Mouse (Mus musculus): ENCODE data around the gene Tubb4b. TPM values are rescaled to one million over a fixed set of nuclear protein-coding genes. Genes with fewer than 3 reads are reported as not detected.

Tubb4b gene
- total and polyA plus RNA-seq, 3 experiments, result 356 to 592 (median 520) TPM

- Histone ChIP-seq H3K4me2 (ENCODE audit: insufficient read depth, low read depth, poor library complexity, severe bottlenecking) (no peak overlapping the region), H3K9ac (ENCODE audit: insufficient read depth, low read depth) (no peak overlapping the region), H3K27me3 (replicated peaks) (no peaks in the 10 kb centered on the region), H3K4me3 (replicated peaks in 1 of 3; ENCODE audit: low read depth in 2 of 3, low read length in 2 of 3, poor library complexity in 1 of 3) (no peak overlapping the region), H3K9me3 (replicated peaks; ENCODE audit: low read length) (no peaks in the 10 kb centered on the region), H3K4me1 (ENCODE audit: control insufficient read depth in 1 of 2, insufficient read depth in 2 of 2) (peaks cover 9 to 18% of the 10 kb centered on the region in 2 experiments; a peak in 3 of 4 replicates), H3K79me2 (replicated peaks; ENCODE audit: control insufficient read depth, extremely low read depth, insufficient read depth, poor library complexity, severe bottlenecking) (peaks cover 9% of the 10 kb centered on the region), H3K27ac (ENCODE audit: insufficient read depth, low read depth) (no peak overlapping the region), H3K36me3 (replicated peaks in 1 of 2; ENCODE audit: control insufficient read depth in 1 of 2, insufficient read depth in 1 of 2, low read length in 1 of 2) (peaks cover 22 to 26% of the 10 kb centered on the region in 2 experiments)
- dilution Hi-C loops (cut with MboI; ENCODE audit: extremely low pct_ligation_motif_present, extremely low pct_unique_long_range_greater_than_20kb, low sequenced_read_pairs) (no loop called here), in situ Hi-C loops (cut with MboI; ENCODE audit: low pct_ligation_motif_present, low pct_unique_long_range_greater_than_20kb, low sequenced_read_pairs) (no loop called here)
- no peak for DNase-seq (ENCODE audit: extremely low read depth)
- TF ChIP-seq TCF12 (IDR thresholded peaks at IDR 0.05; ENCODE audit: low read depth, low read length) (no peak), USF2 (conservative IDR thresholded peaks at IDR 0.05; ENCODE audit: low read depth, low read length) (no peak), USF1 (IDR thresholded peaks at IDR 0.05; ENCODE audit: low read depth, low read length) (no peak), POLR2A (IDR thresholded peaks at IDR 0.05; ENCODE audit: low read depth, low read length) (peak; percentile 47; the same call in 1 of the 2 replicates), RCOR1 (conservative IDR thresholded peaks at IDR 0.05; ENCODE audit: low read depth, low read length) (no peak), ZNF384 (IDR thresholded peaks at IDR 0.05; ENCODE audit: low read depth, low read length) (no peak), CHD2 (IDR thresholded peaks at IDR 0.05; ENCODE audit: low read length) (peak; percentile 65; the same call in 1 of the 2 replicates), POLR2AphosphoS2 (IDR thresholded peaks at IDR 0.05; ENCODE audit: low read depth, low read length) (peak; percentile 97), GABPA (IDR thresholded peaks at IDR 0.05; ENCODE audit: insufficient replicate concordance, low read depth, low read length) (no peak), ZMIZ1 (IDR thresholded peaks at IDR 0.05; ENCODE audit: low read depth, low read length) (peak; percentile 68), ZC3H11A (IDR thresholded peaks at IDR 0.05; ENCODE audit: low read depth, low read length) (no peak), MEF2A (IDR thresholded peaks at IDR 0.05; ENCODE audit: borderline replicate concordance, low read depth, low read length) (no peak), BHLHE40 (IDR thresholded peaks at IDR 0.05; ENCODE audit: low read depth, low read length) (no peak)
These were observed 3.1 kb downstream of the Tubb4b start for GRCm38 (mm10) chr2:25221331-25221772.

GRCm38 (mm10) chr2:25218445-25218844, 6.1 kb downstream of the Tubb4b start, which contains the start of gene Fam166a:
Fam166a (plus strand) TSS chr2:25218745.
- H3K4me2 ChIP-seq (ENCODE audit: insufficient read depth, low read depth, poor library complexity, severe bottlenecking), result no peak within 1 kb of the TSS
- dilution Hi-C loops (cut with MboI; ENCODE audit: extremely low pct_ligation_motif_present, extremely low pct_unique_long_range_greater_than_20kb, low sequenced_read_pairs), result no loop called here
- no peak for DNase-seq (ENCODE audit: extremely low read depth)
- in situ Hi-C loops (cut with MboI; ENCODE audit: low pct_ligation_motif_present, low pct_unique_long_range_greater_than_20kb, low sequenced_read_pairs), result no loop called here
- no peak within 1 kb of the TSS for H3K4me3 ChIP-seq (replicated peaks in 1 of 3; ENCODE audit: low read depth in 2 of 3, low read length in 2 of 3, poor library complexity in 1 of 3)
- H3K9me3 ChIP-seq (replicated peaks; ENCODE audit: low read length), result no peaks in the 10 kb centered on the region
- H3K79me2 ChIP-seq (replicated peaks; ENCODE audit: control insufficient read depth, extremely low read depth, insufficient read depth, poor library complexity, severe bottlenecking), result peaks cover 5% of the 10 kb centered on the region
- H3K27me3 ChIP-seq (replicated peaks), result peaks cover 4% of the 10 kb centered on the region
- TF ChIP-seq EP300 (IDR thresholded peaks at IDR 0.05; ENCODE audit: low read length), result no peak
- TF ChIP-seq MAX (IDR thresholded peaks at IDR 0.05; ENCODE audit: low read length), result no peak
- TF ChIP-seq MXI1 (IDR thresholded peaks at IDR 0.05; ENCODE audit: low read depth, low read length), result no peak
- no peak for TF ChIP-seq ETS1 (conservative IDR thresholded peaks at IDR 0.05; ENCODE audit: low read depth, low read length)
- TF ChIP-seq ZNF384 (IDR thresholded peaks at IDR 0.05; ENCODE audit: low read depth, low read length), result no peak
- no peak for TF ChIP-seq MEF2A (IDR thresholded peaks at IDR 0.05; ENCODE audit: borderline replicate concordance, low read depth, low read length)
- TF ChIP-seq NRF1 (IDR thresholded peaks at IDR 0.05; ENCODE audit: low read depth, low read length), result no peak
- TF ChIP-seq RCOR1 (conservative IDR thresholded peaks at IDR 0.05; ENCODE audit: low read depth, low read length), result no peak
- no peak for TF ChIP-seq ZC3H11A (IDR thresholded peaks at IDR 0.05; ENCODE audit: low read depth, low read length)
- no peak for TF ChIP-seq TBP (conservative IDR thresholded peaks at IDR 0.05; ENCODE audit: low read depth, low read length)
- no peak for TF ChIP-seq E2F4 (IDR thresholded peaks at IDR 0.05; ENCODE audit: insufficient replicate concordance, low read depth, low read length)
- TF ChIP-seq TCF12 (IDR thresholded peaks at IDR 0.05; ENCODE audit: low read depth, low read length), result no peak
- TF ChIP-seq ELF1 (IDR thresholded peaks at IDR 0.05; ENCODE audit: low read depth, low read length), result no peak
- no peak for TF ChIP-seq POLR2A (IDR thresholded peaks at IDR 0.05; ENCODE audit: low read depth, low read length)
- TF ChIP-seq GABPA (IDR thresholded peaks at IDR 0.05; ENCODE audit: insufficient replicate concordance, low read depth, low read length), result no peak
- TF ChIP-seq ZKSCAN1 (IDR thresholded peaks at IDR 0.05; ENCODE audit: borderline replicate concordance, low read depth, low read length), result no peak
- TF ChIP-seq RAD21 (IDR thresholded peaks at IDR 0.05; ENCODE audit: low read depth, low read length), result no peak
- no peak for TF ChIP-seq HCFC1 (IDR thresholded peaks at IDR 0.05; ENCODE audit: low read depth, low read length)
- no peak for TF ChIP-seq JUND (conservative IDR thresholded peaks at IDR 0.05; ENCODE audit: low read depth, low read length)
- TF ChIP-seq MYC (IDR thresholded peaks at IDR 0.05; ENCODE audit: low read depth, low read length), result no peak
- H3K27ac ChIP-seq (ENCODE audit: insufficient read depth, low read depth), result no peak within 1 kb of the TSS
- H3K4me1 ChIP-seq (ENCODE audit: control insufficient read depth in 1 of 2, insufficient read depth in 2 of 2), result peaks cover 11 to 13% of the 10 kb centered on the region in 2 experiments; a peak in 3 of 4 replicates
- no peak within 1 kb of the TSS for H3K9ac ChIP-seq (ENCODE audit: insufficient read depth, low read depth)
- H3K36me3 ChIP-seq (replicated peaks in 1 of 2; ENCODE audit: control insufficient read depth in 1 of 2, insufficient read depth in 1 of 2, low read length in 1 of 2), result peaks cover 17 to 21% of the 10 kb centered on the region in 2 experiments

Measured in CH12.LX (cell line).